Mouse (Mus musculus) olfactory bulb, adult 2 months (tissue): ENCODE results near the gene Sidt2.

Source experiments
- CTCF ChIP-seq: fragments of 200-500 bp; IDR thresholded peaks from 2 replicates; pipeline ENCODE4 v1.5.1; 2012; ENCODE audit warnings: low read depth, mild to moderate bottlenecking, low read length, moderate library complexity; ENCODE audit not compliant: insufficient read depth
- POLR2A ChIP-seq: fragments of 200-500 bp; IDR thresholded peaks from 2 replicates; pipeline ENCODE4 v1.6.1; 2012; ENCODE audit warnings: mild to moderate bottlenecking, low read depth, low read length, moderate library complexity; ENCODE audit not compliant: insufficient read depth

DNA sequence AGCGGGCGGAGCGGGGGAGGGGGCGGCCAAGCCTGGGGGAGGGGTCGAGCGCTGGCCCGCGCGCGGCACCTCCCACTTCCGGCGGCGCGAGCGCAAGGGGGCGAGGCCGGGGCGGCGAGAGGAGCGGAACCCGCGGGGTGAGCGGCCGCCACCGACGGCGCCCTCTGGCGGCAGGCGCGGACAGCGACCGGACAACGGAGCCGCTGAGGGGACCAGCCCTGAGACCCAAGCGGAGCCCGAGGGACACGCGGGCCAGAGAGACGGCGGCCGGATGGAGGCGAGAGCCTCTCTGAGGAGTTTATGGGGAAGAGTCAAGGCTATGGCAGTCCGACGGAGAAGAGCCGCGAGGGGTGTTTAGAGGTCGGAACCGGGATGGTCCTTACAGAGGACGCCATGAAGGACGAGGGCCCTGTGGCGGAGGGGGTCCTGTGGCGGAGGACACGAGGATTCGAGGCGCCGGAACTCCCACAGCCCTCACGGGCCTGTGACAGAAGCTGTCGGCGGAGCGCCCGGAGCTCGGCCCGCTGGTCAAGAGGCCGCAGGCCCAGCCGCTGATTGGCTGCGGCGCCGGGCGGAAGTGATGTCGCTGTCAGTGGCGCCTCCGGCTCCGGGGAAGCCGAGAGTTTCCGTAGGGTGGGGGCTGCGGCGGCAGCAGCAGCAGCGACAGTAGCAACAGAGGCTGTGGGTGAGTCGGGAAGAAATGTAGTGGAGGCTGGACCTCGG is 48.5 kb downstream of the Sidt2 start, which contains the start of the genes Pcsk7 and Rnf214:
- TF ChIP-seq CTCF (peak; percentile 96), POLR2A (peak; percentile 82)
